In the genomic region with DNA sequence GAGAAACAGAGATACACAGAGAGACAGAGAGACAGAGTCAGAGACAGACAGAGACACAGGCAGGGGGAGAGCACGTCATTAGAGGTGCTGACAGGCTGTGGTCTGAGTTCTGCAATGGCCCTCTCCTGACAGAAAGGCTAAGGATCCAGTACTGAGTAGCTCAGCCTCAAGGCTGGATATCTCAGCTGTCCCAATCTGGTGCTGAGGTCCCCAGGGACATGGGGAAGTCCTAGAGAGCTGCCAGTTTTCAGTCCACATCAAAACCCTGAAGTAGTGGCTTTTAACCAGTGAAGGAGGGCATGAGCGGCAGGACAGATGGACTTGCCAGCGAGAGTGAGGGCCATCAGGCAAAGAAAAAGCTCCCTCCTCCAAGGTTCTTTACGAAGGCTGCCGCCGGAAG, we compare ENCODE assay signal across 20 mouse cellular contexts. TPM values are rescaled to one million over a fixed set of nuclear protein-coding genes. Genes with fewer than 3 reads are reported as not detected.
"Had no signal": no experiment of that assay in that cellular context is flagged by ENCODE, and none has a peak within 500 bp of the region (broad histone marks: within the 10 kb centered on the region; RNA-seq: fewer than 3 reads in every experiment).

No protein-coding gene starts in this region.

- DNase-seq: kidney, postnatal 10 days; kidney, postnatal 4 days; liver; lung, adult 18-20 months; lung, postnatal 4 days; midbrain, embryonic 14.5 days; right cerebral cortex, postnatal 4 days; spleen, adult 18-20 months; thymus, postnatal 36 days had no signal

- H3K27ac ChIP-seq: layer of hippocampus, adult 2 months; limb, embryonic 12.5 days; liver, embryonic 14.5 days; midbrain, embryonic 10.5 days; neural tube, embryonic 15.5 days; stomach, embryonic 15.5 days had no signal

- H3K4me3 ChIP-seq: layer of hippocampus, adult 2 months; limb, embryonic 12.5 days; midbrain, embryonic 10.5 days; myocyte; neural tube, embryonic 15.5 days; stomach, embryonic 15.5 days had no signal

- ATAC-seq: lung, postnatal 0 days had no signal

- H3K4me2 ChIP-seq: limb, embryonic 12.5 days; neural tube, embryonic 15.5 days; stomach, embryonic 15.5 days had no signal

- H3K9ac ChIP-seq: limb, embryonic 12.5 days; liver, embryonic 14.5 days; neural tube, embryonic 15.5 days; stomach, embryonic 15.5 days had no signal

- H3K27me3 ChIP-seq: stomach, embryonic 15.5 days had no signal

- H3K4me1 ChIP-seq: stomach, embryonic 15.5 days had no signal

- H3K9me3 ChIP-seq: limb, embryonic 12.5 days; midbrain, embryonic 10.5 days; neural tube, embryonic 15.5 days; stomach, embryonic 15.5 days had no signal

- H3K36me3 ChIP-seq: limb, embryonic 12.5 days; midbrain, embryonic 10.5 days; neural tube, embryonic 15.5 days; stomach, embryonic 15.5 days had no signal

RNA-seq across cellular contexts. Expression of a gene that starts 54.1 kb away (rescaled TPM):
- total RNA-seq: layer of hippocampus, adult 2 months; layer of hippocampus, postnatal 10 days; megakaryocyte, adult 5-6 weeks had no signal
- polyA plus RNA-seq: limb, embryonic 12.5 days; midbrain, embryonic 10.5 days; midbrain, embryonic 14.5 days; neural tube, embryonic 11.5 days; neural tube, embryonic 15.5 days had no signal
